Mouse (Mus musculus) heart, postnatal 10 days (tissue): ENCODE data around the gene Pcbd1. TPM values are rescaled to one million over a fixed set of nuclear protein-coding genes. Genes with fewer than 3 reads are reported as not detected.

ENCODE experiments used
- DNase-seq, 2 experiments: peaks; one replicate each; pipeline ENCODE4 v3.0.0; 2021
- intact Hi-C: fragments of 180-260 bp; cut with DNase I; formaldehyde crosslinking; loops from one replicate; pipeline ENCODE4 v1.15.1; 2025
- total RNA-seq, 2 experiments: library from RNA; stranded (reverse); gene quantifications; 2 replicates each; pipeline ENCODE4 v1.2.3; 2021

Gene Pcbd1
- 1 to 10 TPM; 7.6 to 8.4 TPM for total RNA-seq

GRCm38 (mm10) chr10:61089170-61090142 is at the start of gene Pcbd1:
Gene Pcbd1, plus strand, starts transcription at chr10:61089331.
- intact Hi-C loops: no loop called here
- DNase-seq: peak; percentile 37 to 54

GRCm38 (mm10) chr10:61039657-61040056 is 49.5 kb upstream of the Pcbd1 start:
- DNase-seq: no peak
- intact Hi-C loops: no loop called here

- no peak for DNase-seq
- intact Hi-C loops: no loop called here
These were observed 44.0 kb upstream of the Pcbd1 start for GRCm38 (mm10) chr10:61045081-61045480.

- DNase-seq: peak; percentile 71 to 85
- intact Hi-C loops: loop anchor here (1.0 kb wide), 2 partner anchors 217 to 273 kb away; no protein-coding TSS in a partner anchor
These were observed 37.0 kb upstream of the Pcbd1 start for GRCm38 (mm10) chr10:61051993-61052613.

- no peak for DNase-seq
- intact Hi-C loops: no loop called here
These were observed 32.5 kb upstream of the Pcbd1 start for GRCm38 (mm10) chr10:61056661-61057060.

- intact Hi-C loops: no loop called here
- DNase-seq: no peak
These were observed 30.0 kb upstream of the Pcbd1 start for GRCm38 (mm10) chr10:61059101-61059500.

- intact Hi-C loops: no loop called here
- no peak for DNase-seq
These were observed 29.5 kb upstream of the Pcbd1 start for GRCm38 (mm10) chr10:61059543-61060110.

GRCm38 (mm10) chr10:61063271-61063864 is 25.8 kb upstream of the Pcbd1 start:
- DNase-seq: no peak
- intact Hi-C loops: no loop called here

GRCm38 (mm10) chr10:61064635-61065034 is 24.5 kb upstream of the Pcbd1 start:
- intact Hi-C loops: loop anchor here (5.0 kb wide), 1 partner anchor 227 kb away; no protein-coding TSS in a partner anchor

GRCm38 (mm10) chr10:61065287-61066005 is 23.7 kb upstream of the Pcbd1 start:
- intact Hi-C loops: loop anchor here (5.0 kb wide), 1 partner anchor 228 kb away; no protein-coding TSS in a partner anchor
- peak; percentile 20 to 21 for DNase-seq

More at GRCm38 (mm10) chr10:61064635-61065034, 24.5 kb upstream of the Pcbd1 start:
- DNase-seq: peak in 1 of 2 experiments; percentile 12

GRCm38 (mm10) chr10:61068436-61069192 is 20.5 kb upstream of the Pcbd1 start:
- intact Hi-C loops: loop anchor here (1.0 to 5.0 kb wide), 2 partner anchors 231 to 290 kb away; no protein-coding TSS in a partner anchor
- peak; percentile 77 to 84 for DNase-seq

GRCm38 (mm10) chr10:61069248-61069647 is 19.9 kb upstream of the Pcbd1 start:
- intact Hi-C loops: loop anchor here (5.0 kb wide), 1 partner anchor 232 kb away; no protein-coding TSS in a partner anchor
- DNase-seq: no peak

GRCm38 (mm10) chr10:61072324-61072723 is 16.8 kb upstream of the Pcbd1 start:
- intact Hi-C loops: no loop called here
- DNase-seq: peak; percentile 56 to 79

GRCm38 (mm10) chr10:61074643-61075042 is 14.5 kb upstream of the Pcbd1 start:
- intact Hi-C loops: no loop called here
- no peak for DNase-seq

GRCm38 (mm10) chr10:61075607-61076006 is 13.5 kb upstream of the Pcbd1 start:
- intact Hi-C loops: no loop called here
- DNase-seq: no peak

- DNase-seq: peak; percentile 56 to 59
- intact Hi-C loops: no loop called here
These were observed 8.8 kb upstream of the Pcbd1 start for GRCm38 (mm10) chr10:61080227-61080930.

- intact Hi-C loops: no loop called here
- DNase-seq: peak; percentile 24 to 27
These were observed 8.2 kb upstream of the Pcbd1 start for GRCm38 (mm10) chr10:61080931-61081255.

GRCm38 (mm10) chr10:61085364-61085763 is 3.8 kb upstream of the Pcbd1 start:
- intact Hi-C loops: no loop called here
- DNase-seq: no peak

GRCm38 (mm10) chr10:61086502-61086901 is 2.6 kb upstream of the Pcbd1 start:
- intact Hi-C loops: no loop called here
- DNase-seq: no peak
